Mouse (Mus musculus): ENCODE data around the gene Atg16l2.

Gene Atg16l2

DNA sequence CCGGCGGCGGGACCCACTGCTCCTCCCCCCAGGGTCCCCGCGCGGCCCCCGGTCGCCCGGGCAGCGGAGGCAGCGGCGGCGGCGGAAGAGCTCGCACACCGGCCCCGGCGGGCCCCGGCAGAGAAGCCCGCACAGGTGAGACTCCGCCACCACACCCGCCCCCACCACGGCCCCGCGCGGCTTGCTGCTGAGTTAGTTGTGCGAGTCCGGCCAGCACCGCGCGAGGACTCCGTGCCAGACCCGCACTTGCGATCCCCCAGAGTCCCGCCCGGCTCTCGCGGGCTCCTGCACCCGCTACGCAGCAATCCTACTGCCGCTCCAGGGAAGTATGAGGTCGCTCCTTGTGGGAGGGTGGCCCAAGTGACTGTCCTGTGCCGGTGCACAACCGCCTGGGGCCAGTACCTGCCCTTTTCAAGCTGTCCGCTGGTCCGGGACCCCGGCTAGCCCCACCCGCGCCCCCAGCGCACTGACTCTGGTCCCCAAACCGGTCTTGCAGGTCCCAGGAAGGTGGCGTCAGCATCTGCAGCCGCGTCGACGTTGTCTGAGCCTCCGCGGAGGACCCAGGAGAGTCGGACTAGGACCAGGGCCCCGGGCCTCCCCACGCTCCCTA, 19.3 kb upstream of the Atg16l2 start:
- DNase-seq (ENCODE audit: low read depth, low spot score), result no peak

GRCm38 (mm10) chr7:101320399-101321217, 18.6 kb upstream of the Atg16l2 start:
- DNase-seq (ENCODE audit: low read depth, low spot score), result no peak

DNA sequence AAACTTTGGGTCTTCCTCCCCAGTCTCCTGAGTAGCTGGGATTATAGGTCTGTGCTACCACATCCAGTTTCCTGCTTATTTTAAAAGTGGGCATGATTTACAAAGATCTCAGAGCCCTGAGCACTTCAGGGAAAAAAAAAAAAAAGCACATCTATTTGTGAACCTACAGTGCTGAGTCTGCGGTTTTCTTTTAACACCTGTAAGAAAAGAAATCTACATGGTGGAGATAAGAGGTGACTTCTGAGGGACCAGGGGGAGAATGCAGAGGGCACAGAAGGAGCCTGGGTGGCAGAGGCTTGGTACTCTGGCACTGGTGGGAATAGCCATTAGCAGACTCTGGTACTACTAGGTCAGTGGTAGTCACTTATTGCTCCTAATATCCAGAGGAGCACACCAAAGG, 17.7 kb upstream of the Atg16l2 start:
- DNase-seq (ENCODE audit: low read depth, low spot score), result no peak

GRCm38 (mm10) chr7:101318848-101319247, 16.8 kb upstream of the Atg16l2 start:
- no peak for DNase-seq (ENCODE audit: low read depth, low spot score)

- no peak for DNase-seq (ENCODE audit: low read depth, low spot score)
Measured at GRCm38 (mm10) chr7:101317014-101317413, 15.0 kb upstream of the Atg16l2 start, which contains the start of gene Stard10. Gene Stard10, plus strand, starts transcription at chr7:101317086.

DNA sequence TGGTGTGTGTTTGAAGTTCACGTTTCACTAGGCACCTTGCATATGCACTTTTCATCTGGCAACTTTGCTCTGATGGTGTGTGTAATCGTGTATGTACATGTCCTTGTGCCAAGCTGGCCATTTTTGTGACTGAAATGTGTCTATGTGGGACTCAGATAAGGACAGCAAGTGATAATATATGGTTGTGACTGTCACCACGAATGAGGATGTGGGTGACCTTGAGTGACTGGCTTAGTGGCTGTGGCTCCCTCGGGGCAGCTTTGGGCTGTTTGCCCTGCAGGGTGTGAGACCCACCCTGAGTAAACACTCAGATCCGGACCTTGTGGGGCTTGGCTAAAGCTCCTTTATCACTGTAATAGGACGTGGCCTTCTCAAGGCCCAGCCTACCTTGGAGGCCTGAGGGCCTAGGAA, 14.5 kb upstream of the Atg16l2 start:
- DNase-seq (ENCODE audit: low read depth, low spot score), result no peak

DNA sequence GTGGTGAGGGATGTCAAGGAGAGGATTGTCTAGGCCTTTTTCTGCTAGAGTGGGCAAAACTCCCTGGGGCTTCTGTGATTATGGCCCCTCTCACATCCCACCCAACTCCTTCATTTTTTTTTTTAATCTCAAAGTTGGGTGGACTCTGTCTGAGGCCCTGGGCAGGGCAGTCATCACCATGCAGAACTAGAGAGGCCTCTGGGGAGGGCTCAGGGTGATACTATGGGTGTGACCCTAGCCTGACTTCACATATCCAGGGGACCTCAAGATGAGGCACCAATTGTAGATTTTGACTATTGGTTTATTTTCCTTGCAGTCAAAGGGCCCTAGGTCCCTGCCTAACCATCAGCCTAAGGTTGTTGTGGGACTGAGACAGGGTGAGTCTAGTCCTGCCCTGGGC, 13.6 kb upstream of the Atg16l2 start:
- DNase-seq (ENCODE audit: low read depth, low spot score), result no peak

GRCm38 (mm10) chr7:101314396-101314795, 12.3 kb upstream of the Atg16l2 start:
- no peak for DNase-seq (ENCODE audit: low read depth, low spot score)

DNA sequence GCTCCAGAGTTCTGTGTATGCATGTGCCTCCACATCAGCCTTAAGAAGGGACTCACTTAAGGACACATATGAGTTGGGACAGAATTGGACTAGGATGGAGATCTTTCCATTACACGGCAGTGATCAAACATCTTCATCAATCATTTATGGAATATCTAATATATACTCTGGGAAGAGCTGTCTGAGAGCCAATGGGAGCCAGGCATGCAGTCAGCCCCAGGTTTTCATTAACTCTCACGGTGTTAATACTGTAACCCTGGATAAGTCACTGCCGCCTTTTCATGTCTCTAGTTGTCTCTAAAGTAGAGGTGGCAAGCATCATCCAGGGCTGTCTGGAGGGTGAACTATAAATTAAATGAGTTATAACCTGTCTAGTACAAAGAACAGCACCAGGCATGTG, 11.0 kb upstream of the Atg16l2 start:
- DNase-seq (ENCODE audit: low read depth, low spot score), result no peak

DNA sequence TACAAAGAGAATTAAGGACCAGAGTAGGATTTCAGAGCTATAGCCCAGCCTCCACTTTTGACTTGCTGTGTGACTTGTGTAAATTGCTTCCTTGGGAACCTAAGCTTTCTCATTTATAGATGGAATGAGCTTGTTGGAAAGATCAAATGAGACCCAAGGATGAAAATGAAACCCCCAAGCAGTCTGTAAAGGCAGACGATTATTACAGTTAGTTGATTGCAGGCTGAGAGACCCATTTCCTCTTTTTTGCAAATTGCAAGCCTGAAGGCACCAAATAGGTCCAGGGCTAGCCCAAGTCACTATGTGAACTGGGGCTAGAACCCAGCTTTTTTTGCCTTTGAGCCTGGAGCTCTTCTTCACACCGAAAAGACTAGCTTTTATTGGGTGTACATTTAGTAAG, 9.0 kb upstream of the Atg16l2 start:
- DNase-seq (ENCODE audit: low read depth, low spot score), result no peak

GRCm38 (mm10) chr7:101310327-101311028, 8.4 kb upstream of the Atg16l2 start:
- DNase-seq (ENCODE audit: low read depth, low spot score), result peak; percentile 98

GRCm38 (mm10) chr7:101309985-101310326, 7.9 kb upstream of the Atg16l2 start:
- no peak for DNase-seq (ENCODE audit: low read depth, low spot score)

DNA sequence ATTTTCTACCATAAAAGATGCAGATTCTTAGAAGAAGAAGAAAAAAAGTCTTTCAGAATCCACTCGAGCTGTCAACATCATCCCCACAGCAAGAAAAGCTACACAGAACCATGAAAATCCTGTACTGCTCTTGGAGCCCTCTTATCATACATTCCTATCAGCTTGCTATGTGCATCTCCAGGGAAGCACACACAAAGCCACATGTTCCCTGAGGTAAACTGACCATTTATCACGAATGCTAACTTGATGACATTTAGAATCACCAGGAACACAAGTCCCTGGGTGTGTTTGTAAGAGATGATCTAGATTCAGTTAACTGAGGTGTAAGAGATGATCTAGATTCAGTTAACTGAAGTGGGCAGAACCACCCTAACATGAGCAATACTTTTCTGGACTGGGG, 4.8 kb upstream of the Atg16l2 start:
- DNase-seq (ENCODE audit: low read depth, low spot score), result no peak

DNA sequence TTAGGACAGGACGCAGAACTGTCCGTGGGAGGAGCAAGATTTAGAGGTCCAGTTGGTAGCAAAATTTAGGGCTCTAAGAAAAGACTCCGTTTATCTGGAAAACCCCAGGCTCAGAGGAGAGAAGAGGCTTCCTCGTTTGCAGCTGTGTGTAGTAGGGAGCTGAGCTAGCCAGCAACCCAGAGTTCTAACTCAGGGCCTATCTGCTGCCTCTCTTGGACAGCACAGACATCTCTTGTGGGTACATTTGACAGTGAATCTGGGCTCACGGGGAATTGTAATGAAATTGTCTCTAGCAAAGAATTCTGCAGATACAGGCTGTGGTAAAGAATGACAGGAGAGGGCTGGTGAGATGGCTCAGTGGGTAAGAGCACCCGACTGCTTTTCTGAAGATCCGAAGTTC, 640 bp upstream of the Atg16l2 start:
- no peak for DNase-seq (ENCODE audit: low read depth, low spot score)

DNA sequence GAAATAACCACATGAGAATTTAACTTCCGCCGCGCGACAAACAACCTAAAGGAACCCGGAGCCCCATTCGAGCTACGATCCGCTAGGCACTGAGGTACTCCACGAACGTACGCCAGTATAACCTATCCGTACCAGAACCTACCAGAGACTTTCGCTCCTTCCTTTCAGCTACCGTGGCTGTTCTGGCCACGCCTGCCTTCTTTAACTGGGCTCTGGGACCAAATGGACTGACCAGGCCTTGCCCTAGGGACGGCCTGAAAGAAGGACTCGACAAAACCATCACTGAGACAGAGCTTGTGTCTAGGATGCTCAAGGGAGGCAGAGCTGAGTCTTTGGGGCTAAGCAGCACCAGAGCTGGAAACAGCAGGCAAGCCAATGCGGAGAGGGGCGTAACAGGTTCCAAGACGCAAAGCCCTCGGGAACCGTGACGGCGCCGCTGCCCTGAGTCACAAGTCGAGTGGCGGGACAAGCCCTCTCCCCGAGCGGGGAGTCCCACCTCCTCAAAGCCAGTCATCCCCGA, 630 bp downstream of the Atg16l2 start:
- peak; percentile 49 for DNase-seq (ENCODE audit: low read depth, low spot score)

- DNase-seq (ENCODE audit: low read depth, low spot score), result no peak
Measured at GRCm38 (mm10) chr7:101298375-101298774, 3.7 kb downstream of the Atg16l2 start.

DNA sequence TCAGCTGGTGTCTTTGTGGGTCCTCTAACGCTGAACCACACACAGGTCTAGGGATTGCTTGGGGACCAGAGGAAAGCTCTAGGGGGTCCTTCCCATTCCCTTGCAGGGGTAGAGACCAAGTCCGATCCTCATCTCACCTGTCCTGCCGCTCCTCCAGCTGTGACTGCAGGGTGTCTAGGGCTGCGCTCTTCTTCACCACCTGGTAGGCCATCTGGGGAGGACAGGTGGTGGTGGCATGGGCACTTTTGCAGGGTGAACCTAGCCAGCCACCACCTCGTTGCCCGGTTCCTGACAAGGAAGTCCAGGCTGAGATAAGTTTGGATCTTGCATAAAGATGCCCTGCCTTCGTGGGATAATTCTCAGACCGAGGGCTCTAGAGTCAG, 5.0 kb downstream of the Atg16l2 start:
- DNase-seq (ENCODE audit: low read depth, low spot score), result no peak

DNA sequence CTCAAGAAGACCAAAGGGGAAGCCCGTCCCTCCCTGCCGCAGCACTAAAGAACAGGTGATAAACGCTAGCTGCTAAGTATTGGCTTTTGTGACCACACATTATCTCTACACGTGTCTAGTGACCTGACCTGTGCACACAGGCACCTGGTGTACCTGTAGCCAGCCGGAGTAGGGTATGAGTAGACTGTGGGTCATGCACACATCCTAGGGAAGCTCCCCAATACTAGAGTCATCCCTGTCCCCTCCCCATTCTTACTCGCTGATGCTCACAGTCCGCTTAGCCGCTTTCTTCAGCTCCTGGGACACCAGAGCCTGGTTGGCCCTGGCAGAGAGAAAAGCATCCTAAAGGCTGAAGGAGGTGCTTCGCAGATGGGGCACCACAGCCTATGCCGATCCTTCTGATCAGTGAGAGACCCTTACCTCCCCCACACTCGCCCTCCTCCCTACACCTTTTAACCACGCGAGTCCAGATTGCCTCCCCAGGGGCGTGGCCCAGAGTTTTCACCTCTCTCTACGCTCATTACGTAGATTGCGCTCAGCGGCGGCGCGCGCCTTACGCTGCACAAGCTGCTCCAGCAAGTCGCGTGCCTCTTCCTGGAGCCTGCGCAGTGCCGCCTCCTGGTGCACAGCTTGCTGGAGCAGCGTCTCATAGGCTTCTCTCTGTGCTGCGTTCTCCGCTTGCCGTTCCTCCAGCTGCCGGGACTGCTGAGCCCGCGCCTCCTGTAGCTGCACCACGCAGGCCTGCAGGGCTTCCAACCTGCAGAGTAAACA, 5.6 kb downstream of the Atg16l2 start:
- DNase-seq (ENCODE audit: low read depth, low spot score), result no peak

DNA sequence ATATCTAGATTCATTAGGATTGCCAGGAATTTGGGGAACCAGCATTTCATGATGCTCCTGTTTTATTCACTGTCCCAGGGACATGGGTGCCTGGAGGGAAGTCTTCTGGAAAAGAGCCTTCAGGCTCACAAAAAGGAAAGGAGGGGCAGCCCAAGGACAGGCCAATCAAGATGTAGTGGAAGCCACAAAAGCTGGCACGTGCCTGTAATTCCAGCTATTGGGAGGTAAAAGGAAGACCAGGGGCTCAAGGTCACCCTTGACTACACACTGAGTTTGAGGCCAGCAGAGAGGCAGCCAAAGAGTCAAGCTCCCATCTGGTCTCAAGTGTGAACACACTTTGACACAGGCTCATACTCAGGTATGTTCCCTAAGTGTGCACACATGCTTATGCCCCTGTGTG, 6.6 kb downstream of the Atg16l2 start:
- no peak for DNase-seq (ENCODE audit: low read depth, low spot score)

GRCm38 (mm10) chr7:101293611-101294010, 8.4 kb downstream of the Atg16l2 start:
- DNase-seq (ENCODE audit: low read depth, low spot score), result no peak

DNA sequence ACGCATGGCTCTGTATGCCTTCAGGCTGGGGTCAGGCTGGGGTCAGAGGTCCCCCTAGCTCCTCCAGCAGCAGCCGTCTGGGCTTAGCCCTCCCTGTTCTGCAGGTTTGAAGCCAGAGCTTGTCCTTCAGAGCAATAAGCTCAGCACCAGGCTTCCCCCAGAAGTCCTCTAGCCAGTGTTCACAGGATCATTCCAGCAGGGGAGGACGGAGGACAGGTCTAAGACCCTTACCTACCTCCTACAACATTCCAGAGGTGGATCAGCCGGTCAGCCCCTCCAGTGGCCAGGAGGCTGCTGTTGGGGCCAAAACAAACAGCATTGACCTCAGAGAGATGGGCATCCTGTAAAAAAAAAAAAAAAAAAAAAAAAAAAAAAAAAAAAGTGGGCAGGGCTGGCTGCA, 8.9 kb downstream of the Atg16l2 start:
- DNase-seq (ENCODE audit: low read depth, low spot score), result no peak

- DNase-seq (ENCODE audit: low read depth, low spot score), result no peak
Measured at GRCm38 (mm10) chr7:101292696-101293095, 9.4 kb downstream of the Atg16l2 start.
